Mouse (Mus musculus) kidney, postnatal 25 days (tissue): Measurements from ENCODE around the gene Dcakd.

ENCODE experiments used
- DNase-seq, 2 experiments: peaks; one replicate each; pipeline ENCODE4 v3.0.0; 2021; ENCODE audit warnings: mixed read lengths in 2 of 2

Dcakd gene

DNA sequence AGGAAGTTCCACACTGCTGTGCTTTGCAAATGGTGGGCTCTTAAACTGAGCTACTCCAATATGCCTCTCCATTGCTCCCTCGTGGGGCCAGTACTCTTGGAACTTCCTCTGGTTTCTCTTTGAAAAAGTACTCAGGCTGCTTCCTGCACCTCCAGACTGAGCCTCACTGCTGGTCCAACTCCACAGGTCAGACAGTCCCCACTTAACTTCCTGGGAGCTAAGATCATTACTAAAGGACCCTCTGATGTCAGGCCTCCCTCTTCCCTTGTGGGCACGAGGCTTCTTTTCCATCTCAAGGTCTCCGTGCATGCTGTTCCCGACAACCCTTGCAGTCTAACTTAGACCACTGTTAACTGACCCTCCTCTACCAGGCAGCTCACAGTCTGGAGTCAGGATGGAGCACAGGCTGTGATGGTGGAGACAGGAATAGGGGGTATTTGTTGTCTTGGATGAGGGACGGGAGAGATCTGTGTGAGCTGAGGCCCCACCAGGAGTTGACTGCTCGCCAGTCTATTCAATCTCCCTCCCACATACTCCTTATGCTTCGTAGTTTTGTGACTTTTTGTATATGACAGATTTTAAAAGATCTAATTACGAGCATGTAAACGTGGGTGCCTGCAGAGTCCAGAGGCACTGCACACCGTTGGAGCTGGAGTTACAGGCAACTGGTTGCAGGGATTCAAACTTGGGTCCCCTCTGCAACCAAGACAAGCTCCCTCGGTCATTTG lies 22.7 kb downstream of the Dcakd start:
- DNase-seq, result no peak

DNA sequence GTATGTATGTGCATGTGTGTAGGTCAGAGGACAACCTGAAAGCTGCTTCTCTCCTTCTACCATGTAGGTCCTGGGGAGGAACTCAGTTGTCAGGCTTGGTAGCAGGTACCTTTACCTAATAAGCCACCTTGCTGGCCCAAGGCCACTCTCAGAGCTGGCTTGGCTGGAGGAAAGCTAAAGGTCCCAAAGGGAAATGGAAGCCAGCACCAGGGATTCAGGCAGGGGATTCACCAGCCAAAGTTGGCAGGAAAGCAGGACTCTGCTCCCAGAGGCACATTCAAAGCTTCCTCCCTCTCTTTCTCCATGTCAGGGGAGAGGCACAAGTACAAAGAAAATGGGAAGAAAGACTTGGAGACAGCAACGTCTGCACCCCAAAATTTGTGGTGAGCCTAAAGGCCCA lies 23.3 kb downstream of the Dcakd start:
- DNase-seq, result no peak

DNA sequence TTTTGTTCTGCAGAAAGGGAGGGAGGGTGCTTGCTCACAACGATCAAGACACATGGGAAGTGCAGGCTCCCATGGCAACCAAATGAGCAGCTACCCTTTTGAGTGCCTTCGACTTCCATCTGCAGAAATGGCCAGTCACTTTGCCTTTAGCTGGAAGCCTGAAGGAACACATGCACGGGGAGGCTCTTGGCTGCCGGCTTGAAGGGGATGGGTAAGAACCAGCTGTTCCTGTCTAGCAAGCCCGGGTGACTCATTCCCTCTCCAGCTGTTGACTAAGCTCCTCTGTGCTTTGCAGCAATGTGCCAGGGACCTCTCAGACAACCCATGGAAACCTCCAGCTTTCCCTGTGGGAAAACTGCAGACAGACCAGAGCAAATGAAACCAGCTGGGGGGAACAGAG lies 24.9 kb downstream of the Dcakd start:
- DNase-seq, result peak; percentile 56 to 77

DNA sequence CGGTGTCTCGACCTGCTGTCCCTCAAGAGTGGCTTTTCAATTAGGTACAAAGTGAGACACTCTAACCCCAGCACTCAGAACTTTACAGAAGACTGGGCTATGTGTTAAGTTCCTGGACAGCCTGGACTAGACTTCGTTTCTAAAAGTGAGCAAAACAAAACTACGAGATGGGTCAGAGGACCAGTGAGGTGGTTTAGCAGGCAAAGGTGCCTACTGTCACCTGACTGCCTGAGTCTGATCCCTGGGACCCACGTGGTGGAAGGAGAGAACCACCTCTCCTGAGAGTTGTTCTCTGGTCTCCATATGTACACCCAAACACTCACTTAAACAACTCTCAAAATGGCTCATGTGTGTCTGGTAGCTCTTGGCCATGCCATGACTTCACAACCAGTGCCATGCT lies 27.1 kb downstream of the Dcakd start:
- no peak for DNase-seq

DNA sequence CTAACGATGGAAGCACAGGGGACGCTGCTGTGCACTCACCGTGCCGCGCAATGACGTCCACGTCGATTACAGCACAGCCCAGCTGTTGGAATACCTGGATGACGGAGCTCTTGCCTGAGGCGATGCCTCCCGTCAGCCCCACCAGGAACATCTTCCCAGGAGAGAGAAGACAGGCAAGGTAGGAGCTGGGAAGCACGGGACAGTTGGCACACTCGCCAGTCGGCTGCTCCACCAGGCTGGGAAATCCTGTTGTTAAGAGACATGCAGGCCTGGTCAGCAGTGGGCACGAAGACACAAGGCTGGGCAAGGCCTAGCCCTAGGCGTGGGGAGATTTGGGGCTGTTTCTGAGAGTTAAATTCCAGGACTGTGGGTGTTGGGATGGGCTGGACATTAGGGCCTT lies 28.0 kb downstream of the Dcakd start:
- no peak for DNase-seq

DNA sequence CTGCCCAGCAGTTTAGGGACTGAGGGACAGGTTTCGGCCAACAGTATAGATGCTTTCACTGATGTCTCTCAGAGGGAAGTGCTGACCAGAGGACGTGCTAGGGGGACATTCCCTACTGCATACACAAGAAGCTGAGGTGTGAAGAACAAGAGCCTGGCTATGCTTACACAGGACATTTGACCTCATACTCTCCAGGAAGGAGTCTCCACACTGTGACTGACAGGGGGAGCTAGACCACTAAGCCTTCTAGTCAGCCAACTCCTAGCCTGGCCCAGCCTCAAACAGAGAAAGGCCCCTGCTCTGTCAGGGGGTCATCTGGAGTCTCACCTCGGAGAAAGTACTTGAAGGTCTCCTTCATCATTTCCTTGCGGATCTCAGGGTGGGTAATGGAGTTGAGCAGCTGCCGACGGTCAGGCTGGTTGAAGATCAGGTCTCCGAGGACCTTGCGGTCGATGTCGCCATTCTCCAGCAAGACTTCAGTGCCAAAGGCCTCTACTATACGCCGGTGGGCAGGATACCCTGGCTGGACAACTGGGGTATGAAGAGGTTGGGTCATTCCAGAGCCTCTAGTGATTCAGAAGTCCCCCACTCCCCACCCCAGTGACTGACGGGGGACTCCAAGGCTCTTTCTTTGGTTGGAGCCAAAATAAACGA lies 28.7 kb downstream of the Dcakd start:
- no peak for DNase-seq

DNA sequence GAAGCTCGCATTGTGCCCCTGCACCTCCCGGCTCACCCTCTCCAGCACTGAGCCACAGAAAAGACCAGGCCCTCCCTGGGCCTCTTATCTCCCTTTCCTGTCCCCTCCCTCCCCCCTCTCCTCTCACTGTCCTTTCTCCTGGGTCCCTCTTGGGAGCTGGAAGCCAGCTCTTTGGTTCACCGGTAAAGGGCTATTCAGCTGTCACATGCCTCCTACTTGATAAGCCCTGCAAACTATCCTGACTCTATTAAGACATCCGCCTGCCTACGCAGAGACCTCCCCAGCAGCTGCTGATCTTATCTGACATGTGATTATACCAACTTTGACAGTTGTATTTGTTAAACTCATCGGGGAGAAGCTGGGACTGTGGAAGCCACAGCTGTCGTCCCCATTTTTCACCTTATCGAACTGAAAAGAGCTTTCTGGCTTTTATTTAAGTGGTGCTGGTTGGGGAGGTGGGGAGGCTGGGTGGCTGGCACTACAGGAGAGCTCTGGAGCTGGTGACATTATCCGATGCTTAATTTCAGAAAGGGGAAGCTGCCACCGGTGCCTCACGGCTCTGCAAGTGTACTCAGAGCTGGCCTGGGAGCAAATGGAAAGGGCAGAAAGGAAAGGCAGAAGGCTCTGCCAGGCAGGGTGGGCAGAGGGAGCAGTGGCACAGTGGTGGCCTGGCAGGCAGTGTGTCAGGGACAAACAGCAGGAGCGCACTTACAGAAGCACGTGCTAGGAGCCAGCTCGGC lies 29.4 kb downstream of the Dcakd start:
- DNase-seq, result no peak

DNA sequence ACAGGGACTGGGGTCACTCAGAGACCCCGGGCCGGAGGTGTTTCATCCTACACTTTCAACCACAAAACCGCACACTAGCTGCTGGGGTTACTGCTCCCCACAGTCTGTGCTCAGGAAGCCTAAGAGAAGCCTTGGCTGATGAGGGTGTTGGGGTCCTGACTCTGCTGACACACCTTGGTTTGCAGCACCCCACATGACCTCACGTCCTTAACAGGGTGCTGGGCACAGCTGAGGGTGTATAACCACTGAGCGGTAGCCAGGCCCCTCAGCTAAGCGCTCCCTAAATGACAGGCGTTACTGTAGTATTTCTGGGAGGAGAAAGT lies 29.9 kb downstream of the Dcakd start:
- no peak for DNase-seq

DNA sequence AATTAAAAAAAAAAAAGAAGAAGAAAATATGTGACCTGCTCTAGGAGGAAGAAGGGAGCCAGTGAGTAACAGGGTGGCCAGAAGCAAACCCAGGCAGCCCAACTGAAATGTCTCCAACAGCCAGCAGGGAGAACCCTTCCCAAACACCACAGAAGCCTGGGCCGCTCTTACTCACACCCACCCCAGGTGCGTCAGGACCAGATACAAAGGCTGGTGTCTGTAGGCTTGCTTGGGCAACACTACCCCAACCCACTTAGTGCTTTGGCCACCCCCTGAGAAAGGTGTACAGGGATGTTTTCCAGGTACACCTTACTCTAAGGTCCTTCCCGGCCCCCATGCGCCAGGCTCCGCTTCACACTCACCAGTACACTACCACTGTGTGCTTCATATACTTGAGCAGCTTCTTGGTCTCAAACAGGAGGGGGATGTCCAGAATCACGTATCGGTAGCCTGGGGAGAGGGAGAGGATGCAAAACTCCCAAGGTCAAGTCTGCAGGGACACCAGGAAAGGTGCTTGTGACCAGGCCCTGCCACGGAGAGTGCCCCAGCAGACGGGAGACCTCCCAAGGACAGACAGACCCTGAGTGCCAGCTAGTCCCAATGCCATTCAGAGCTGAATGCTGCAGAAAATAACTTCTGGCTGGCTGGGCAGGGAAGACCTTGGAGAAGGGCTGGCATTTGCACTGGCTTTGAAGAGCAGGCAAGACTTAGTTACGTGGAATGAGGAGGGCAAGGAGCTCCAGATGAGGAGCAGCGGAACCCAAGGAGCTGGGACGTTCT lies 31.0 kb downstream of the Dcakd start:
- DNase-seq, result no peak

DNA sequence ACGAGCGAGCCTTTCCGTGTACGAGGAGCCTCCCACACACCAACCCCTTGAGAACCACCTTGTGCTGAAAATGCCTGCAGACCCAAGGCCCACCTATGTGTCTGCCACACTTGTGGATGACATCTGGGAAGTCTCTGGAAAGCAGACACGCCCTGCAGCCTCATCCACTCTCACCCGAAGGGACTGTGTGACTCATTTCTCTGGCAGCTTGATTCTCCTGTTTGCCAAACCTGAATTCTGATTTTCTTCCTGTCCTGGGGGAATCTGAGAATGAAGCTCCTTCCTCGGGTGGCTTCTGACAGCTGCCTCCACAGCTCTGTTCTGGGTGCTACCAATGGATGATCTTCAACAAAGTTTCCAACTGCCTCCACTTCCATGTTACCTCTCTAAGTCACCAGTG lies 31.7 kb downstream of the Dcakd start:
- DNase-seq, result no peak

DNA sequence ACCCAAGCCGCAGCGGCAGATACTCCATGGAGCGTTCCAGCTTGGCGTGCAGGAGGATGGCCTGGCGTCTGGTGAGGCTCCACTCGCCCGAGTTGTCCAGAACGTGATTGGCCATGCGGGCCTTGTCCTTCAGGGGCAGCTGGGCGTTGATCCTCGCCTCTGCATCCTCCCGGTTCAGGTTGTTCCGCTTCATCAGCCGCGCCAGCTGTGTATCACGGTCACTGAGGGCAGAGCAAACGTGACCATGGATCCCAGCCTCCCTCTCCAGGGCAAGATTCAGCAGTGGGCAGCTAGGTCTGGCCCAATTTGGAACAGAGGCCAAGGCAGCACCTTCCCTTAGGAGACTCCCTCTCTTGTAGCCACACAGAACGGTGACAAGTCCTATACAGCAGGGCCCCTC lies 33.2 kb downstream of the Dcakd start:
- peak in 1 of 2 experiments; percentile 46 for DNase-seq

DNA sequence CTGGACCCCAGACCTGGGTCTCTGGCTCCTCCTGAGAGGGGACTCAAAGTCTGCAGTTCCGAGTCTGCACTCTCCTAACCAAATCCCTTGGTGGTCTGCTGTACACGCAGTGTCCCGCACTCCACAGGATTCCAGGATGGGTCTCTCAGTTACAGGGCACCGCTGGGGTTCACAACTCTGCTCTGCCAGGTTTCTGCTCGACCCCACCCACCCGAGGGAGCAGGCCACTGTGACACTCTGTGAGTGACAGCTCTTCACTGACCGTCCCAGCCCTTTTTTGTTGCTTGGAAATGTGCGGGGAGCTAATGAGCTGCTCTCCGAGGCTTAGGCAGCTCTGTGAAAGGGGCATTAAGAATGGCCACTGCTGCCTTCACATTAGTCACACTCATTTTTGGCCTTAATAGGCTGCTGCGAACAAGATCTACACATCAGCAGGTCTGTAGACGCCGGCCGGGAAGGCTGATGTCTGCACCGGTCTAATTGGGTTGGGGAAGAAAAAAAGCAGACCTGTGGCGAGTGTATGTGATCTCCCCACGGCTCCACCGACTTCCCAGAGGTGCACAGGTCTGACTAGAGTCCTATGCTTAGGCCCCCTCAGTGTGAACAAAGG lies 34.6 kb downstream of the Dcakd start:
- DNase-seq, result peak in 1 of 2 experiments; percentile 26

DNA sequence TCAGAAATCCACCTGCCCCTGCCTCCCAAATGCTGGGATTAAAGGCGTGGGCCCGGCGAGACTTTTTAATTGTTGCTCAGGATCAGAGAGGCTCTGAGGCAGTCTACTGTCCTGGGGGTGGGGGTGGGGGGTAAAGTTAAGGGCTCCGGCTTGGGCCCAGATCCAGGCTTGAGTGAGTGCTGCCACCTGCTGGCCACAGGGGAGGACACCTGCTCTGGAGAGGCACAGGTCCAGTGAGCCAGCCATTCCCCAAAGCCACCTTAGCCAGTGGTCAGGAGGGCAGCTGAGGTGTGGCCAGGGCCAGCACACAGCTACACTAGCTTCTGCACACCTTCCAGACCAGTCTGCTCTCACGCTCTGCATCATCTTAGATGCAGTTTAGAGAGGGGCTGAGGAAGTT lies 35.2 kb downstream of the Dcakd start:
- DNase-seq, result peak; percentile 81 to 85

DNA sequence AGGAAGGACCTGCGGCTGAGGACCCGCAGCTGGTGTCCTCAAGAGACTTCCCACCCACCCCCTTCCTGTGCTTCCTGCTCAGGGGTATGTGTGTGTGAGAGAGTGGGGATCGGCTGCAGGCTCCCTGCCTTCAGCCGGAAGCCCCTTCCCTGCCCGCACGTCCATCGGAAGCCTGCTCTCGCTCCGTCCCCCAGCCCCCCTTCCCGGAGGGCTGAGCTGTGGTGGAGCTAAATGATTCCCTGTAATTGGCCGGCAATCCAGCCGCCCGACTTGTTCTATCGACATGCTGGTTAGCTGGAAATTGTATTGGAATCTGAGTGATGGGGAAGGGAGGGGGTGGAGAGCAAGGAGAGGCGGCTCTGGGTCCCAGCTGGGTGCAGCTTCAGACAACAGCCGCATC lies 36.5 kb downstream of the Dcakd start:
- peak in 1 of 2 experiments; percentile 25 for DNase-seq

DNA sequence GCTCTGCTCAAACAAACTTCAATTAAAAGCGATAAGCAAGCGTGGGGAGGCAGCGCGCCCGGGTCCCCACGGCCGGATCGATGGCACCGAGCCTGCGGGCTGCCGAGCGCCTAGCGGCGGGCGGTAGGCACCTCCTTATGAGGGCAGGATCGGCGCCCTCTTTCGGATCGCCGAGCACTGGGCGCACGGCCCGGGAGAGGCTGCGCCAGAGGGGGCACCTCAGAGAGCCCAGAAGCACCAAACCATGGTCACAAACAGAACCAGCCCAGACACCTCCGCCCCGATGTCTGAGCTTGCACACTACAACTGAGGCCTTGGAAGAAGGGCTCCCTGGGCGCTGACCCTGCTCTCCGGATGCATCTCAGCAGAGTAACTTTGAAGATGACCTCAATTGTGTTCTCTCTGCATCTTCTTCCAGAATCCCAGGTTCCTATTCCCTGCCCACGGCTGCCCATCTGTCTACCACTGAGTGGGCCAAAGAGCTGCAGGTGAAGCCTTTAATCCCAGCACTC lies 37.9 kb downstream of the Dcakd start:
- peak; percentile 44 to 63 for DNase-seq

DNA sequence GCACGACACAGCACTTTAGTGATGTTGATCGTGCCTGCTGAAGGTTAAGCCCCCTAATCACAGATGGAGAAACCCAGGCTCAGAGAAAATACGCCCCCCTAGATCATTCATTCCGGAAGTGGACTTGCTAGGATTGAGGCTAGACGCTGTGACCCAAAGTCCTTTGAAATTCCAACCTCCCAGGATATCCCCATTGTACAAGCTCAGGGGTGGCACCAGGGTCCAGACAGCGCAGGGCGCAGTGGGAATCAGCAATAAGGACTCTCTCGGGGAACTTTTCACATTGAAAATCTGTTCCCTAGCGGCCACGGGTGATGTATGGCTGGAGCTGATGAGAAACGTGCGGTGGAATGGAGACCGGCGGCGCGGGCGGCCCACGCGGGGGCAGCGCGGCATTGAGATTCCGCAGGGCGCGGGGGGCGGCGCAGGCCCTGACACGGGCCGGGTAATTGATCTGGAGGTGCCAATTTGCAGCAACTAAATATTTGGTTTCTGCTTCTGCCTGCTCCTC lies 38.4 kb downstream of the Dcakd start:
- no peak for DNase-seq

DNA sequence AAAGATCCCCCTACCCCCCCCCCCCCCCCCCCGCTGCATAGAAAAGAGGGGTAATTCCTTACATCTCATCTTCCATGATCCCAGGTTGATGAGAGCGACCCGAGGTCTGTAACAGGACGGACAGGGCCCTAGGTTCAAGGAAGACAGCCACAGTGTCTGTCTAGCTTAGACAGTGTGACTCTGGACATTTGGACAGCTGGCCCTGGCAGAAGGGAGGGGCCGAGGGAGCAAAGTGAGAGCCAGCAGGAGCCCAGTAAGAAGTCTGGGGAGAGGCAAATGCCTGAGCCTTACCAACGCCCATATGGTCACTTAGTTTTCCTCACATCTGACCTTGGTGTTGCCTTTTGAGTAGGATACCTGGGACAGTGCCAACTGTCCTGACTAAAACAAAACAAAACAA lies 43.0 kb downstream of the Dcakd start:
- DNase-seq, result no peak

DNA sequence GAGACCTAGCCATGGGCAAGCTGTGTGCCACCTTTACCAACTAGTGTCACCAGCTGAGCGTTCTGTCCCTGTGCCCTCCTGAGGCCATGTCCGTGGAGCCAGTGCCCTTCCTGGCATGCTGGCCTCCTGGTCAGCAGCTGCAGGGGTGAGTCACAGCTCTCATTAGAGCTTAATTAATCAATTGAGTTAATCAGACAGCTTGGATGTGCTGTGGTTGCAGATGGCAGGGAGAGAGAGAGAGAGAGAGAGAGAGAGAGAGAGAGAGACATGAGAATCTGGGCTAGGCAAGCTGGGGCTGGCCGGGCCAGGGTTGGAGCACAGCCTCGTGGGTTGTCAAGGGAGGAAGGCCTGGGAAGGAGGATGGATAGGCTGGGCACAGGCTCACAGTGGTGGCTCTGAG lies 43.5 kb downstream of the Dcakd start:
- no peak for DNase-seq

DNA sequence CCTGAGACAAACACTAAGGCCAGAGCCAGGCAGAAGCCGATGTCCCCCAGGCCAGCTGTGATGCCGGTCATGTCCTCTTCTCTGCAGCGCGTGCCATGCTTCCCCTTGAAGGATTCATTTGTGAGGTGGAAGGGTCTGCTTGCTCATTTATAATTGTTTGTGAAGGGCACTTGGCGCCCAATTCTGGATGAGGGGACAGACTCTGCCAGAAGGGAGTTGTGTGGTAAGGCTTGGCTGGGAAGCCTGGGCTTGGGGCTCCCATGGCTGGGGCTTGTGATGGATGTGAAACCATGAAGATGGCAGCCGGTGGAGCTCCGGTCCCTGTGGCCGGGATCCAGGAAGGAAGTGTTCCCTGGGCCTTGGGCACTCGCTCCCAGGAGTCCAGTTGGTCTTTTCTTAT lies 44.0 kb downstream of the Dcakd start:
- DNase-seq, result no peak

DNA sequence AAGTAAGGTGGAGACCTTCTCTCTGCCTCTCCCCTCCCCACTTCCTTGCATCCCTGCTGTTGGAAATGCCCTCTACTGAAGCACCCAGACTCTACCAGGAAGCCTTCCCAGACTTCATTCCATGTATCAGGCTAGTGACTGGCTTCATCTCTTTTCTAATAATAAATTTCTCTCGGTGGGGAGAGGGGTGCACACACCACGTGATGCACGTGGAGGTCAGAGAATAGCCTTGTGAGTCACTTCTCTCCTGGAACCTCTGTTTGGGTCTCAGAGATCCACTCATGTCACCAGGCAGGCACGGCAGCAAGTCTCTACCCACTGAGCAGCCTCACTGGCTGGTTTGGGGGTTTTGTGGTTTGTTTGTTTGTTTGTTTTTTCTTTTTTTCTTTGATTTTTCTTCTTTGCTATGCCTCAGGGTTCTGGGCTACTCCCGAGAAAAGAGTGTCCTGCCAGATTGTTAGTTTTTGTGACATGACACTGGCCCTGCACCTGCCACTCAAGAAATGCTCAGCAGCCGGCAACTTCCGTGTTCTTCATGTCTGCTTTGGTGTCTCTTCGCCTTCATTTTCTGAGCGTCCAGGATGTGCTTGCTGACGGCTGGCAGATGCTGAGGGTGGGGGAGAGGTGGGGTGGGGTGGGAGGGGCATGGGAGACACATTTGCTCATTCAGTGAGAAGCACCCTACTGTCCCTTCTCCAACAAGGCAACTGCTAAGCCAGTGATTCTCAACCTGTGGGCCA lies 46.8 kb downstream of the Dcakd start:
- no peak for DNase-seq

DNA sequence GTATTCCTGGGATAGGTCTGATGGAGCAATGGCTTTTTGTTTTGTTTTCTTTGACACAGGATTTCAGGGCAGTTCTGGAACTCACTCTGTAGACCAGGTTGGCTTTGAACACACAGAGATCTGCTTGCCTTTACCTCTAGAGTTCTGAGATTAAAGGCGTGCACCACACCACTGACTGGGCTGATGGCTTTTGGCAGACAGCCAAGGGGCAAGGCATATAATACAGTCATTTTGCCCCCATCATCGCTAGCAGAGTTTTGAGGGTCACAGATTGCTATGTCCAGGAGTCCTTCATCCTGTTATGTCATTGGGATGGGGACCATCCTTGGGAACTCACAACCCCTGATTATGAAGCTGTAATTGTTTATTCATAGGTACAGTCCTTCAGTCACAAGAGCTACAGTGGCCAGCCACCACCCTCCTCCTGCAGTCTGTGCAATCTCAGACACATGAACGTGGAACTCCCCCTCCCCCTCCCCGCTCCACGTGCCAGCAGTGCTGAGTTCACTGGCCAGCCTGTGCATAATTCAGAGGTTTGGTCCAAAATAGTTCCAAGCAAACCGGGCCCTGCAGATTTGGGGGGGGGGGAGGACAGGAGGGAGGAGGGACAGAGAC lies 50.0 kb downstream of the Dcakd start:
- DNase-seq, result peak; percentile 50 to 66
